Mouse (Mus musculus): Measurements from ENCODE around the gene G3bp1. TPM values are rescaled to one million over a fixed set of nuclear protein-coding genes. Genes with fewer than 3 reads are reported as not detected.
A peak's percentile ranks its signal among the peaks of the same experiment; 100 is the strongest.

Gene G3bp1
- polyA plus RNA-seq, 1 experiment from 2014 or later: 236 TPM

GRCm38 (mm10) chr11:55469923-55470691, 622 bp downstream of the G3bp1 start:
- Histone ChIP-seq H3K4me3 (ENCODE audit: low read depth, low read length) (peak overlapping the region; percentile 99), H3K27me3 (ENCODE audit: control insufficient read depth, insufficient read depth, low read length) (no peaks in the 10 kb centered on the region), H3K36me3 (ENCODE audit: control insufficient read depth, insufficient read depth, low read length) (no peaks in the 10 kb centered on the region; the same call in 1 of the 2 replicates), H3K4me2 (ENCODE audit: low read depth) (peak overlapping the region; percentile 91), H3K9ac (ENCODE audit: low read length) (peak overlapping the region; percentile 97), H3K27ac (ENCODE audit: low read depth, low read length) (peak overlapping the region; percentile 83), H3K4me1 (ENCODE audit: control insufficient read depth, insufficient read depth, low read length) (peaks cover 12% of the 10 kb centered on the region; the same call in 1 of the 2 replicates), H3K9me3 (ENCODE audit: control insufficient read depth, low read length) (no peaks in the 10 kb centered on the region)
- WGBS: under 1% methylated on average over 46 of the region's 46 CpGs
- ATAC-seq (ENCODE audit: insufficient read depth, low FRiP score, low TSS enrichment): no peak
- DNase-seq (ENCODE audit: low spot score): no peak

GRCm38 (mm10) chr11:55470761-55471160, 1.3 kb downstream of the G3bp1 start:
- Histone ChIP-seq H3K4me2 (ENCODE audit: low read depth) (peak overlapping the region; percentile 91), H3K9me3 (ENCODE audit: control insufficient read depth, low read length) (no peaks in the 10 kb centered on the region), H3K27ac (ENCODE audit: low read depth, low read length) (no peak overlapping the region), H3K4me1 (ENCODE audit: control insufficient read depth, insufficient read depth, low read length) (peaks cover 12% of the 10 kb centered on the region; the same call in 1 of the 2 replicates), H3K9ac (ENCODE audit: low read length) (peak overlapping the region; percentile 97), H3K27me3 (ENCODE audit: control insufficient read depth, insufficient read depth, low read length) (no peaks in the 10 kb centered on the region), H3K36me3 (ENCODE audit: control insufficient read depth, insufficient read depth, low read length) (no peaks in the 10 kb centered on the region; the same call in 1 of the 2 replicates), H3K4me3 (ENCODE audit: low read depth, low read length) (peak overlapping the region; percentile 99)
- WGBS: 65% methylated on average over 8 of the region's 8 CpGs
- ATAC-seq (ENCODE audit: insufficient read depth, low FRiP score, low TSS enrichment) (no peak), DNase-seq (ENCODE audit: low spot score) (no peak)

- Histone ChIP-seq H3K27ac (ENCODE audit: low read depth, low read length) (no peak overlapping the region), H3K4me2 (ENCODE audit: low read depth) (peak overlapping the region; percentile 91), H3K36me3 (ENCODE audit: control insufficient read depth, insufficient read depth, low read length) (no peaks in the 10 kb centered on the region; the same call in 1 of the 2 replicates), H3K9me3 (ENCODE audit: control insufficient read depth, low read length) (no peaks in the 10 kb centered on the region), H3K4me3 (ENCODE audit: low read depth, low read length) (peak overlapping the region; percentile 99), H3K4me1 (ENCODE audit: control insufficient read depth, insufficient read depth, low read length) (peaks cover 12% of the 10 kb centered on the region; the same call in 1 of the 2 replicates), H3K27me3 (ENCODE audit: control insufficient read depth, insufficient read depth, low read length) (no peaks in the 10 kb centered on the region), H3K9ac (ENCODE audit: low read length) (no peak overlapping the region)
- DNase-seq (ENCODE audit: low spot score): no peak
- no peak for ATAC-seq (ENCODE audit: insufficient read depth, low FRiP score, low TSS enrichment)
- 91% methylated on average over 7 of the region's 7 CpGs for WGBS
These were observed 2.0 kb downstream of the G3bp1 start for GRCm38 (mm10) chr11:55471467-55471866.

GRCm38 (mm10) chr11:55473219-55473618, 3.7 kb downstream of the G3bp1 start:
- Histone ChIP-seq H3K4me1 (ENCODE audit: control insufficient read depth, insufficient read depth, low read length) (peaks cover 8% of the 10 kb centered on the region; the same call in 1 of the 2 replicates), H3K36me3 (ENCODE audit: control insufficient read depth, insufficient read depth, low read length) (no peaks in the 10 kb centered on the region; the same call in 1 of the 2 replicates), H3K4me3 (ENCODE audit: low read depth, low read length) (no peak overlapping the region), H3K9ac (ENCODE audit: low read length) (no peak overlapping the region), H3K27ac (ENCODE audit: low read depth, low read length) (no peak overlapping the region), H3K9me3 (ENCODE audit: control insufficient read depth, low read length) (no peaks in the 10 kb centered on the region), H3K27me3 (ENCODE audit: control insufficient read depth, insufficient read depth, low read length) (no peaks in the 10 kb centered on the region), H3K4me2 (ENCODE audit: low read depth) (no peak overlapping the region)
- no peak for ATAC-seq (ENCODE audit: insufficient read depth, low FRiP score, low TSS enrichment)
- WGBS: 94% methylated on average over 3 of the region's 3 CpGs
- no peak for DNase-seq (ENCODE audit: low spot score)

GRCm38 (mm10) chr11:55485443-55485842, 16.0 kb downstream of the G3bp1 start:
- DNase-seq (ENCODE audit: low spot score): no peak
- H3K27me3 ChIP-seq (ENCODE audit: control insufficient read depth, insufficient read depth, low read length): no peaks in the 10 kb centered on the region

GRCm38 (mm10) chr11:55496158-55496557, 26.7 kb downstream of the G3bp1 start:
- 88% methylated on average over 6 of the region's 6 CpGs for WGBS
- no peak overlapping the region for H3K27ac ChIP-seq (ENCODE audit: low read depth, low read length)
- peaks cover 29% of the 10 kb centered on the region for H3K36me3 ChIP-seq (ENCODE audit: control insufficient read depth, insufficient read depth, low read length)
- H3K4me2 ChIP-seq (ENCODE audit: low read depth): no peak overlapping the region
- H3K27me3 ChIP-seq (ENCODE audit: control insufficient read depth, insufficient read depth, low read length): no peaks in the 10 kb centered on the region
- DNase-seq (ENCODE audit: low spot score) (no peak), ATAC-seq (ENCODE audit: insufficient read depth, low FRiP score, low TSS enrichment) (no peak)
- H3K9me3 ChIP-seq (ENCODE audit: control insufficient read depth, low read length): no peaks in the 10 kb centered on the region
- no peak overlapping the region for H3K9ac ChIP-seq (ENCODE audit: low read length)
- H3K4me3 ChIP-seq (ENCODE audit: low read depth, low read length): no peak overlapping the region
- no peaks in the 10 kb centered on the region for H3K4me1 ChIP-seq (ENCODE audit: control insufficient read depth, insufficient read depth, low read length)

More at GRCm38 (mm10) chr11:55485443-55485842, 16.0 kb downstream of the G3bp1 start:
- WGBS: 97% methylated on average over 7 of the region's 7 CpGs
- no peaks in the 10 kb centered on the region for H3K9me3 ChIP-seq (ENCODE audit: control insufficient read depth, low read length)
- no peak overlapping the region for H3K27ac ChIP-seq (ENCODE audit: low read depth, low read length)
- H3K4me2 ChIP-seq (ENCODE audit: low read depth): no peak overlapping the region
- H3K4me3 ChIP-seq (ENCODE audit: low read depth, low read length): no peak overlapping the region
- no peak overlapping the region for H3K9ac ChIP-seq (ENCODE audit: low read length)
- ATAC-seq (ENCODE audit: insufficient read depth, low FRiP score, low TSS enrichment): no peak
- H3K4me1 ChIP-seq (ENCODE audit: control insufficient read depth, insufficient read depth, low read length): no peaks in the 10 kb centered on the region
- peaks cover 17% of the 10 kb centered on the region for H3K36me3 ChIP-seq (ENCODE audit: control insufficient read depth, insufficient read depth, low read length)

GRCm38 (mm10) chr11:55497885-55498284, 28.4 kb downstream of the G3bp1 start:
- H3K4me2 ChIP-seq (ENCODE audit: low read depth): no peak overlapping the region
- no peak overlapping the region for H3K27ac ChIP-seq (ENCODE audit: low read depth, low read length)
- no peak overlapping the region for H3K9ac ChIP-seq (ENCODE audit: low read length)
- no peak overlapping the region for H3K4me3 ChIP-seq (ENCODE audit: low read depth, low read length)
- no peaks in the 10 kb centered on the region for H3K9me3 ChIP-seq (ENCODE audit: control insufficient read depth, low read length)
- H3K36me3 ChIP-seq (ENCODE audit: control insufficient read depth, insufficient read depth, low read length): peaks cover 15% of the 10 kb centered on the region
- H3K4me1 ChIP-seq (ENCODE audit: control insufficient read depth, insufficient read depth, low read length): no peaks in the 10 kb centered on the region
- H3K27me3 ChIP-seq (ENCODE audit: control insufficient read depth, insufficient read depth, low read length): no peaks in the 10 kb centered on the region
- 73% methylated on average over 5 of the region's 5 CpGs for WGBS
- DNase-seq (ENCODE audit: low spot score): peak; percentile 57
- 0 out of 2 replicates have a peak, but pooled peaks have one; percentile 58 for ATAC-seq (ENCODE audit: insufficient read depth, low FRiP score, low TSS enrichment)

- Histone ChIP-seq H3K4me1 (ENCODE audit: control insufficient read depth, insufficient read depth, low read length) (no peaks in the 10 kb centered on the region), H3K36me3 (ENCODE audit: control insufficient read depth, insufficient read depth, low read length) (peaks cover 2% of the 10 kb centered on the region), H3K4me3 (ENCODE audit: low read depth, low read length) (no peak overlapping the region), H3K4me2 (ENCODE audit: low read depth) (no peak overlapping the region), H3K9me3 (ENCODE audit: control insufficient read depth, low read length) (no peaks in the 10 kb centered on the region), H3K27me3 (ENCODE audit: control insufficient read depth, insufficient read depth, low read length) (no peaks in the 10 kb centered on the region), H3K9ac (ENCODE audit: low read length) (no peak overlapping the region), H3K27ac (ENCODE audit: low read depth, low read length) (no peak overlapping the region)
- no peak for DNase-seq (ENCODE audit: low spot score)
- 90% methylated on average over 8 of the region's 8 CpGs for WGBS
- no peak for ATAC-seq (ENCODE audit: insufficient read depth, low FRiP score, low TSS enrichment)
These were observed 32.6 kb downstream of the G3bp1 start for GRCm38 (mm10) chr11:55501955-55502531.
